Mouse (Mus musculus) liver, embryonic 14.5 days (tissue): ENCODE data around the gene Tmc6.

Experiments
- CTCF ChIP-seq: IDR thresholded peaks from 2 replicates; pipeline ENCODE4 v1.5.1; 2016; ENCODE audit warnings: antibody characterized with exemption, low read depth, control low read depth
- EP300 ChIP-seq: IDR thresholded peaks from 2 replicates; pipeline ENCODE4 v1.6.1; 2016; ENCODE audit warnings: antibody characterized with exemption, low read depth

DNA sequence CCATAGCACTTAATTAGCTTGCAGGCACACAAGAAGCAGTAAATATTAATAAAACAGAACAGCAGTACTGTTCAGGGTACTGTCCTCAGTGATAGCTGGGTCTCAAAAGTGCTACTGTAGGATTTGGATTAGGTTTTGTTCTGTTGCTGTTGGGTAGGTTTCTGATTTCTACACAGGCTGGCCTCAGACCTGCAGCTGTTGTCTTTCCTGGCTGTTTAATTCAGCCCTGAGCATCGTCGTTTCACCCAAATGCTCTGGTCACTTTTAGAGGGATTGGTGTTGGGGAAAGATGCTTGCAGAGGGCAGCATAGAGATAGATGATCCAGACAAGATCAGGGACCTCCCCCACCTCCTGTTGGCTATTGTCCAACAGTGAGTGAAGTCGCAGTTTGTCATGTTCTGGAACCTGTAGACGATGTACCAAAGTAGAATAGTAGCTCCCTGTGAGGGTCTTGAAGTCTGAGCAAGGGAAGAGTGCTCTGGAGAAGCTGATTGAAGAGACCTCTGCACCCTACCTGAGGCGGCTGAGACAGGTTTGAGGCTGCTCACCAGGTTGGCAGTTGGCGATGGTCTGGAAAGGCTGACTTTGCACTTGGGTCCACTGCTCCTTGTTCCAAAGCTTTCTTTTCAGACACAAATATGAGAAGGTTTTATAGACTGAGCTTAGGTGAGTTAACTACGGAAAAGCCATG, 52.1 kb downstream of the Tmc6 start:
- no peak for TF ChIP-seq CTCF
- no peak for TF ChIP-seq EP300
